Mouse (Mus musculus): Measurements from ENCODE around the gene Zfp729a.
"Not testable (repeated sequence)": the region's sequence is repeated elsewhere in the genome, so short reads cannot be mapped to it uniquely, and the experiment has no call there.

Gene Zfp729a

DNA sequence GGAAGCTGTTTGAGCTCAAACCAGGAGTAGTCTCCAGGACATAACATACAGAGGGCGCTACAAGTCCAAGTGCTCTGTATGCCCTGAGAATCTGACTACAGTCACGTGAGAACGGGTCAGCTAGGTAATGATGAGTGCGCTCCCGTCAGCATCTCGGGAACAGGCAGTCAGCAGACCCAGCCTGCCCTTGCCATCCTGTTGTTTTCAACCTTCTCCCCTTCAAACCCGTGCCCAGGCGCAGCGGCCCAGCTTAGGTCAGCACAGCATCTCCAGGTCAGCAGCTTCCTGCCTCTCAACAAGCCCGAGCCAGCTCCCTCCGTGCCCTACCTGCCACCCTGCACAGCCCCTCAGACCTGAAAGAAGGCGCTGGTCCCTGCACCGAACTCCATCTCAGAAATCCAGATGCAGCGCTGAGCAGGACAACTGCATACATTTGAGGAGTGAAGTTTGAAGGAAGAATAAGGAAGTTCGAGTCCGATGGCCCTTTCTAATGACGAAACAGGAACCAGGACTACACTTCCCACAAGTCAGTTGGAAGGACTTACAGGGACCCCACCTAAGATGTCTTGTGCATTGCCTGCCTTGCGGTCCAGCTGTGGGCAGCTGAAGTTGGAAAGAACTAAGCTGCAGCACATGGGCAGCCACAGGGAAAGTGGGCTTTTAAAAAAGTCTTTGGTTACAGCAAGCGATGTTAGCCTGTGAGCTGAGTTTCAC, at the start of gene Zfp729a, which contains the start of gene Gm49345:
Zfp729a (minus strand) TSS at position 498 of the 714 bp plus-strand sequence.
Gm49345 (minus strand) TSS at position 476 of the 714 bp plus-strand sequence.
- peak; percentile 88 for DNase-seq

DNA sequence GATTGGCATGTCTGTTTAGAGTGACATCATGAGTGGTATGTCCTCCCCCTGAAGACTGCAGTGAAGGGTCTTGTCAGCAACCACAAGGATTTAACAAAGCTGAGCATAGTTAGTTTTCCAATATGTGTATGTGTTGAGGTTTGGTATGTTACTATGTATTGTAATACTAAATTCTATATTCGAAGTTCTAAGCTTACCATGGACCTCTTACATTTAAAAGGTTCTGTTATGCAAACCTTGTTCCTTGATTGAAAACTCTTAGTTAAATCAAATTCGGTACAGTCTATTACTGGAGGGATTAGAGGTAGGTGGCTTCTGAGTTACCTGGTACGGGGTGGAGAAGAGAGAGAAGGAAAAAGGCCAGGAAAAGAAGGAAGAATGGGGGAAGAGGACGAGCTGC, 49.4 kb upstream of the Zfp729a start, which contains the start of gene Zfp738:
Zfp738 (minus strand) TSS at position 101 of the 400 bp plus-strand sequence.
- no peak for DNase-seq

DNA sequence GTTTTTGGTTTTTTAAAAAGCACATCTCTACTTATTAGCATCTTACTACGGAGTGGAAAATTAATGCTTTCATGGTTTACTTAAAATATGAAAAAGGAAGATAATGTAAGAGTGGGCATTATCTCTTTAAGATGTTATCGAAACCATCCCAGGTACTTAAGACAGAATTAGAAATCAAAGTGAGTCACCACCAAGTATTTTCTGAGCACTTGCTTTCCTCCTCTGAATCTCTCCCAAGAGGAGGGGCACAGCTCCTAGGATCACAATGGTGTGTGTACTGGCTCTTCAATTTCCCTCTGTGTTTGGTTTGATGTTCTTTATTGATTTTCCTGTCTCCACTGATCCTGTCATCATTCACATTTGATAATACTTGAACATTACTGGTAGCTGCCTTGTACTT, 46.2 kb upstream of the Zfp729a start:
- DNase-seq = not testable (repeated sequence)

DNA sequence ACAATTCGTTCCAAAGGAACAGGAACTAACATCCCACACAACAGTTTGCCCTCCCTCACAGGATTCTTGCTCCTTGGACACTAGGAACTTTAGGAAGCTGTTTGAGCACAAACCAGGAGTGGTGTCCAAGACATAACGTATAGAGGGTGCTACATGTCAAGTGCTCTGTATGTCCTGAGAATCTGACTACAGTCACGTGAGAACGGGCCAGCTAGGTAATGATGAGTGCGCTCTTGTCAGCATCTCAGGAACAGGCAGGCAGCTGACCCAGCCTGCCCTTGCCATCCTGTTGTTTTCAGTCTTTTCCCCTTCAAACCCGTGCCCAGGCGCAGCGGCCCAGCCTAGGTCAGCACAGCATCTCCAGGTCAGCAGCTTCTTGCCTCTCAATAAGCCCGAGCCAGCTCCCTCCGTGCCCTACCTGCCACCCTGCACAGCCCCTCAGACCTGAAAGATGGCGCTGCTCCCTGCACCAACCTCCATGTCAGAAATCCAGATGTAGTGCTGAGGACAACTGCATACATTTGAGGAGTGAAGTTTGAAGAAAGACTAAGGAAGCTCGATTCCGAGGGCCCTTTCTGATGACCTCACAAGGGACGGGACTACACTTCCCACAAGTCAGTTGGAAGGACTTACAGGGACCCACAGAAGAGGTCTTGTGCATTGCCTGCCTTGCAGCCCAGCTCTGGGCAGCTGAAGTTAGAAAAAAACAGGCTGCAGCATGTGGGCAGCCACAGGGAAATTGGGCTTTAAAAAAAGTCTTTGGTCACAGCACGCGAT, 45.6 kb upstream of the Zfp729a start:
- peak; percentile 90 for DNase-seq

DNA sequence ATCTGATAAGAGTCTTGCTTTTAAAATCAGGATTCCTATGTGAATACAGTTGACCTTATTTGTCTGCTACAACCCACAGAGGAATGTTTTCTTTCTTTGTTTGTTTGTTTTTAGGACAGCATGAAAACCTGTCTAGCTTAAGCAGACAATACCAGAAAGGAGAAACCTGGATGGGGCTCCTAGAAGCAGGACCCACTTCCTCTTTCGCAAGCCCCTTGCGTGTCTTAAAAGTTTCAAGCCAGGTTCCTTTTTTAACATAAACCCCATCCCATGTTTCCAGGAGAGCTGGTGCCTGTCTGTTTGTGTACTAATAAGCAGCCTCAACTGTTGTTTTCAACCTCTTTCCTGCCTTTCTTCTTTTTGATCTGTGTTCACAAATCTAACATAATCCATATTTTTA, 37.3 kb upstream of the Zfp729a start:
- DNase-seq = no peak

DNA sequence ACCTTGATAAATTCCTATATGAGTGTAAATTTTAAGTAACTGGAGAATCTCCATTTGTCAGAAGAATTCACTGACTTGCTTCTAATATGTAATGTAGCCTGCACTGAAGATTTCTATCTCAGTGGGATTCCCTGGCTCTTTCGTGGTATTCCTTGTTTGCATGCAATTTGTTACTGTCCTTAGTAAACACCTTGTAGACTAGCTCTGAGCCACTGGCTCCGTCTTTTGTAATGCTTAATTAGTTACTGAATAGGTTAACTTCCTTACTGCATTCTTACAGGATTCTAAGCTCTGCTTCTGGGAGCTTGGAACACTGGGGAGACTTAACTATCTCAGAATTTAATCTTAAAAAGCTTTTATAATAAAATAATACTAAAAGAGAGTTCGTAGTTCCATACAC, 14.9 kb upstream of the Zfp729a start:
- no peak for DNase-seq

DNA sequence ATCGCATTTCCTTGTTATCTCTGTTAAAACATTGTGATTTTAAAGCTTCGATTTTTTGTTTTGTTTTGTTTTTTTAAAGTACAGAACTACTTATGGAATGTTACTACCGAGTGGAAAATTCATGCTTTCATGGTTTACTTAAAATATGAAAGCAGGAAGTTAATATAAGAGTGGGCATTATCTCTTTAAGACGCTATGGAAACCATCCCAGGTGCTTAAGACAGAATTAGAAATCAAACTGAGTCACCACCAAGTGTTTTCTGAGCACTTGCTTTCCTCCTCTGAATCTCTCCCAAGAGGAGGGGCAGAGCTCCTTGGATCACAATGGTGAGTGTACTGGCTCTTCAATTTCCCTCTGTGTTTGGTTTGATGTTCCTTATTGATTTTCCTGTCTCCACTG, 27.5 kb downstream of the Zfp729a start:
- DNase-seq = no peak

DNA sequence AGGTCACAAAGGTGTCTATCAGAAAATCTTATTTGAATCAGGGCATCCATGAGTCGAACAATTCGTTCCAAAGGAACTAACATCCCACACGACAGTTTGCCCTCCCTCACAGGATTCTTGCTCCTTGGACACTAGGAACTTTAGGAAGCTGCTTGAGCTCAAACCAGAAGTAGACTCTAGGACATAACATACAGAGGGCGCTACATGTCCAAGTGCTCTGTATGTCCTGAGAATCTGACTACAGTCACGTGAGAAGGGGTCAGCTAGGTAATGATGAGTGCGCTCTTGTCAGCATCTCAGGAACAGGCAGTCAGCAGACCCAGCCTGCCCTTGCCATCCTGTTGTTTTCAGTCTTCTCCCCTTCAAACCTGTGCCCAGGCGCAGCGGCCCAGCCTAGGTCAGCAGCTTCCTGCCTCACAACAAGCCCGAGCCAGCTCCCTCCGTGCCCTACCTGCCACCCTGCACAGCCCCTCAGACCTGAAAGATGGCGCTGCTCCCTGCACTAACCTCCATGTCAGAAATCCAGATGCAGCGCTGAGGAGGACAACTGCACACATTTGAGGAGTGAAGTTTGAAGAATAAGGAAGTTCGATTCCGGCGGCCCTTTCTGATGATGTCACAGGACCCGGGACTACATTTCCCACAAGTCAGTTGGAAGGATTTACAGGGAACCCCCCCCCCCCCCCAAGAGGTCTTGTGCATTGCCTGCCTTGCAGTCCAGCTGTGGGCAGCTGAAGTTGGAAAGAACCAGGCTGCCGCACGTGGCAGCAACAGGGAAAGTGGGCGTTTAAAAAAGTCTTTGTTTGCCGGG, 28.3 kb downstream of the Zfp729a start, which contains the start of gene Zfp729b:
Zfp729b (minus strand) TSS at position 642 of the 811 bp plus-strand sequence.
- peak; percentile 88 for DNase-seq

DNA sequence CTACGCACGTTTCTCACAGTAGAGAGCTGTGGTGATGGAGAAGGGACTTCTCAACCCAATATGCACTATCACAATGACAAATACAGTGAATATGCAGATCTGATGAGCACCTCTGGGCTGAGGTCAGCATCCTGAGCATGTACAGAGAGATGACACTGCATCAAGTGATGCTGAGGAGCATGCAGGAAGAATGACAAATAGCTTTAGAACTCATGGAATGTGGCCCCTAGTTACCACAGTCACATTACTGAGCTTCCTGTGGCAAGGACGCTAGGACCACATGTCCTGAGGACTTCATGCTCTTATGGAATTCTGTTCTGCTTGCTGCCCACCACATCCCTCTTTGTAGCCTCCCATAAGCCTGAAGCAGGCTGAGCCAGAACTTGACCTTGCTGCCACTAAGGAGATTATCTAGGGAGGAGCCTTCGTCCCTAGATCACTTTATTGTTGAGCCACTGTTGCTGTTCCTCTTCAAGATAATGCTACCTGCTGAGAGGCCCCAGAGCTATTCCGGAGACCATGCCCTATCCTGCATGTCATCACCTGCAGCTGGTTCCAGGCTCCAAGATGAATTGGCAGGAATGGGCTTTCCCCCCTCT, 64.9 kb downstream of the Zfp729a start:
- DNase-seq = no peak

All from kidney, adult 11 months (tissue).